Mouse (Mus musculus) G1E (cell line): ENCODE measurements around the gene Auts2.

ENCODE experiments used
- CTCF ChIP-seq: IDR thresholded peaks from 2 replicates; pipeline ENCODE4 v1.5.1; 2012; ENCODE audit warnings: low read depth, low read length, inconsistent platforms, mixed read lengths
- GATA1 ChIP-seq: IDR thresholded peaks from 2 replicates; pipeline ENCODE4 v1.6.1; 2012; ENCODE audit warnings: borderline replicate concordance, low read length, inconsistent platforms, mixed read lengths
- POLR2AphosphoS5 ChIP-seq: IDR thresholded peaks from 2 replicates; pipeline ENCODE4 v1.6.1; 2012; ENCODE audit warnings: low read depth, low read length, inconsistent platforms; ENCODE audit not compliant: insufficient replicate concordance
- TAL1 ChIP-seq: conservative IDR thresholded peaks from 2 replicates; pipeline ENCODE4 v1.6.1; 2012; ENCODE audit warnings: low read depth, low read length, inconsistent platforms, mixed read lengths

DNA sequence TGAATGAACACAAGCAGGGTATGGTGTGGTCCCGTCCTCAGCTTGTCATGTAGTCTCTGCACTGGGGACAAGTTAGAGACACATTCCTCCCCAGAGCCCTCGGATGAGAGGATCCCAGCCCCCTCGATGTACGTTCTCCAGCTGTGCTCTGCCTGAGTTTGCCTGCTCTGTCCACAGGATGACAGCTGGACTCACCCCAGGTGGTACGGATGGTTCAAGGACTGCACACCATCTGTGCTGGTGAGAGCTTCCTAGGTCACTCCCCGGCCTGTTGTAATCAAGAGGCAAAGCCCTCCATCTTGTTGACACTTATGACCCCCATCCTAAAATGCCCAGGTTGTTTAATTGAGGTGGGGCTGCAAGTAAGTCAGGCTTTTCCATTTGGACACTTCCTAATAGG is 839.4 kb downstream of the Auts2 start:
- TF ChIP-seq GATA1 (no peak), CTCF (no peak), POLR2AphosphoS5 (no peak), TAL1 (no peak)
